Mouse (Mus musculus) kidney, embryonic 15.5 days (tissue): ENCODE data around the gene Sde2. TPM values are rescaled to one million over a fixed set of nuclear protein-coding genes. Genes with fewer than 3 reads are reported as not detected.
"Not testable (repeated sequence)": the region's sequence is repeated elsewhere in the genome, so short reads cannot be mapped to it uniquely, and the experiment has no call there.

Experiments
- ATAC-seq: fragments of 200-750 bp; cut with Nextera tagmentation; replicated peaks from 2 replicates; pipeline ENCODE4 v1.8.0; 2017; ENCODE audit warnings: moderate TSS enrichment; ENCODE audit not compliant: low FRiP score
- H3K27ac ChIP-seq: fragments of 300-500 bp; sonication (generic); 2 replicates; pipeline ENCODE4 v1.5.1; 2015; ENCODE audit warnings: mild to moderate bottlenecking, inconsistent platforms
- H3K27me3 ChIP-seq: fragments of 300-500 bp; sonication (generic); 2 replicates; pipeline ENCODE4 v1.6.1; 2015; ENCODE audit warnings: inconsistent platforms
- H3K36me3 ChIP-seq: fragments of 300-500 bp; sonication (generic); 2 replicates; pipeline ENCODE4 v1.6.1; 2015; ENCODE audit warnings: inconsistent platforms
- H3K4me1 ChIP-seq: fragments of 300-500 bp; sonication (generic); 2 replicates; pipeline ENCODE4 v1.6.1; 2015; ENCODE audit warnings: inconsistent platforms
- H3K4me2 ChIP-seq: fragments of 300-500 bp; sonication (generic); 2 replicates; pipeline ENCODE4 v1.6.1; 2015; ENCODE audit warnings: moderate library complexity, mild to moderate bottlenecking, inconsistent platforms
- H3K4me3 ChIP-seq: fragments of 300-500 bp; sonication (generic); replicated peaks from 2 replicates; pipeline ENCODE4 v1.5.1; 2015; ENCODE audit warnings: mild to moderate bottlenecking, inconsistent platforms
- H3K9ac ChIP-seq: fragments of 300-500 bp; sonication (generic); 2 replicates; pipeline ENCODE4 v1.6.1; 2015; ENCODE audit warnings: mild to moderate bottlenecking, inconsistent platforms
- H3K9me3 ChIP-seq: fragments of 300-500 bp; sonication (generic); replicated peaks from 2 replicates; pipeline ENCODE4 v1.6.1; 2016; ENCODE audit warnings: inconsistent platforms
- whole genome bisulfite sequencing: fragments of 180-500 bp; shearing (Covaris S2); methylation state at CpG from one replicate; pipeline ENCODE4 v1.1.7; 2015; ENCODE audit warnings: mixed read lengths; 5-methylcytosine and 5-hydroxymethylcytosine counted together
- polyA plus RNA-seq: library from polyadenylated mRNA; unstranded; fragments of >200 nt; fragmentation: Nextera tagmentation; extraction: Ambion mirVana; gene quantifications from 2 replicates; pipeline ENCODE4 v1.2.1, GENCODE M21; 2015

Gene Sde2
- polyA plus RNA-seq, 1 experiment from 2014 or later = 38.7 TPM

- no peak overlapping the region for H3K4me3 ChIP-seq
- no peaks in the 10 kb centered on the region for H3K36me3 ChIP-seq
- no peaks in the 10 kb centered on the region for H3K4me1 ChIP-seq
- H3K27me3 ChIP-seq = no peaks in the 10 kb centered on the region
- no peak for ATAC-seq
- H3K27ac ChIP-seq = no peak overlapping the region
- no peaks in the 10 kb centered on the region for H3K9me3 ChIP-seq
- no peak overlapping the region for H3K4me2 ChIP-seq
- H3K9ac ChIP-seq = no peak overlapping the region
- WGBS = 21% methylated on average over 9 of the region's 9 CpGs
Measured at GRCm38 (mm10) chr1:180873861-180874484, 23.0 kb downstream of the Sde2 start.

- ATAC-seq = no peak
- Histone ChIP-seq H3K4me3 (no peak overlapping the region), H3K9ac (no peak overlapping the region), H3K27ac (no peak overlapping the region), H3K4me1 (no peaks in the 10 kb centered on the region), H3K27me3 (no peaks in the 10 kb centered on the region), H3K9me3 (no peaks in the 10 kb centered on the region), H3K36me3 (no peaks in the 10 kb centered on the region), H3K4me2 (no peak overlapping the region)
- WGBS = 83% methylated on average over 2 of the region's 2 CpGs
Measured at GRCm38 (mm10) chr1:180874615-180875014, 23.7 kb downstream of the Sde2 start.

- Histone ChIP-seq H3K9ac (no peak overlapping the region), H3K36me3 (no peaks in the 10 kb centered on the region), H3K9me3 (no peaks in the 10 kb centered on the region), H3K4me2 (no peak overlapping the region), H3K4me3 (no peak overlapping the region), H3K27ac (no peak overlapping the region), H3K4me1 (no peaks in the 10 kb centered on the region), H3K27me3 (no peaks in the 10 kb centered on the region)
- ATAC-seq = no peak
- WGBS = 80% methylated on average over 9 of the region's 9 CpGs
Measured at GRCm38 (mm10) chr1:180875126-180875525, 24.2 kb downstream of the Sde2 start.

- no peak overlapping the region for H3K4me3 ChIP-seq
Measured at GRCm38 (mm10) chr1:180877466-180877865, 26.5 kb downstream of the Sde2 start.

GRCm38 (mm10) chr1:180881768-180882167 lies 30.8 kb downstream of the Sde2 start:
- no peaks in the 10 kb centered on the region for H3K9me3 ChIP-seq
- no peak overlapping the region for H3K27ac ChIP-seq
- H3K9ac ChIP-seq = no peak overlapping the region
- no peak overlapping the region for H3K4me3 ChIP-seq
- no peak for ATAC-seq
- peaks cover 8% of the 10 kb centered on the region; the same call in 1 of the 2 replicates for H3K4me1 ChIP-seq
- H3K27me3 ChIP-seq = no peaks in the 10 kb centered on the region
- WGBS = 76% methylated on average over 3 of the region's 3 CpGs
- H3K4me2 ChIP-seq = no peak overlapping the region
- no peaks in the 10 kb centered on the region for H3K36me3 ChIP-seq

More at GRCm38 (mm10) chr1:180877466-180877865, 26.5 kb downstream of the Sde2 start:
- no peak overlapping the region for H3K4me2 ChIP-seq
- no peak overlapping the region for H3K9ac ChIP-seq
- no peak overlapping the region for H3K27ac ChIP-seq
- no peaks in the 10 kb centered on the region for H3K4me1 ChIP-seq
- H3K27me3 ChIP-seq = no peaks in the 10 kb centered on the region
- 74% methylated on average over 4 of the region's 4 CpGs for WGBS
- no peaks in the 10 kb centered on the region for H3K36me3 ChIP-seq
- ATAC-seq = no peak
- H3K9me3 ChIP-seq = no peaks in the 10 kb centered on the region

- H3K4me2 ChIP-seq = no peak overlapping the region
- no peaks in the 10 kb centered on the region for H3K9me3 ChIP-seq
- no peak overlapping the region for H3K4me3 ChIP-seq
- WGBS = 17% methylated on average over 7 of the region's 7 CpGs
- no peak for ATAC-seq
- no peak overlapping the region for H3K9ac ChIP-seq
- H3K4me1 ChIP-seq = peaks cover 15% of the 10 kb centered on the region
- no peak overlapping the region for H3K27ac ChIP-seq
- H3K27me3 ChIP-seq = no peaks in the 10 kb centered on the region
- H3K36me3 ChIP-seq = no peaks in the 10 kb centered on the region
Measured at GRCm38 (mm10) chr1:180883731-180884130, 32.8 kb downstream of the Sde2 start.

- 74% methylated on average over 9 of the region's 9 CpGs for WGBS
- H3K4me1 ChIP-seq = peaks cover 21% of the 10 kb centered on the region
Measured at GRCm38 (mm10) chr1:180884484-180884883, 33.6 kb downstream of the Sde2 start.

GRCm38 (mm10) chr1:180888556-180889042 lies 37.7 kb downstream of the Sde2 start:
- WGBS = 3% methylated on average over 13 of the region's 13 CpGs
- H3K4me3 ChIP-seq = peak overlapping the region; percentile 13; the same call in 1 of the 2 replicates

More at GRCm38 (mm10) chr1:180884484-180884883, 33.6 kb downstream of the Sde2 start:
- Histone ChIP-seq H3K27ac (no peak overlapping the region), H3K4me2 (no peak overlapping the region), H3K9me3 (no peaks in the 10 kb centered on the region), H3K36me3 (no peaks in the 10 kb centered on the region), H3K4me3 (no peak overlapping the region), H3K27me3 (no peaks in the 10 kb centered on the region), H3K9ac (no peak overlapping the region)
- ATAC-seq = no peak

GRCm38 (mm10) chr1:180889172-180889571 lies 38.2 kb downstream of the Sde2 start:
- Histone ChIP-seq H3K9ac (0 out of 2 replicates have a peak overlapping the region, but pooled peaks have one; percentile 18), H3K27me3 (peaks cover 24% of the 10 kb centered on the region), H3K4me2 (peak overlapping the region; percentile 53), H3K9me3 (no peaks in the 10 kb centered on the region), H3K4me3 (peak overlapping the region; percentile 13; the same call in 1 of the 2 replicates), H3K27ac (no peak overlapping the region), H3K4me1 (peaks cover 15% of the 10 kb centered on the region), H3K36me3 (no peaks in the 10 kb centered on the region)
- ATAC-seq = no peak
- WGBS = 44% methylated on average over 7 of the region's 7 CpGs

More at GRCm38 (mm10) chr1:180888556-180889042, 37.7 kb downstream of the Sde2 start:
- Histone ChIP-seq H3K27ac (no peak overlapping the region), H3K27me3 (peaks cover 18% of the 10 kb centered on the region), H3K4me2 (peak overlapping the region; percentile 53), H3K4me1 (peaks cover 19% of the 10 kb centered on the region), H3K9ac (0 out of 2 replicates have a peak overlapping the region, but pooled peaks have one; percentile 18), H3K9me3 (no peaks in the 10 kb centered on the region), H3K36me3 (no peaks in the 10 kb centered on the region)
- ATAC-seq = peak; percentile 72

- no peak for ATAC-seq
- no peak overlapping the region for H3K27ac ChIP-seq
- H3K4me1 ChIP-seq = peaks cover 21% of the 10 kb centered on the region
- H3K36me3 ChIP-seq = no peaks in the 10 kb centered on the region
- no peaks in the 10 kb centered on the region for H3K9me3 ChIP-seq
- WGBS = 53% methylated on average over 6 of the region's 6 CpGs
- no peak overlapping the region for H3K4me2 ChIP-seq
- H3K9ac ChIP-seq = no peak overlapping the region
- H3K27me3 ChIP-seq = peaks cover 31% of the 10 kb centered on the region
- no peak overlapping the region for H3K4me3 ChIP-seq
Measured at GRCm38 (mm10) chr1:180889841-180890240, 38.9 kb downstream of the Sde2 start.

GRCm38 (mm10) chr1:180892808-180893207 lies 41.9 kb downstream of the Sde2 start, which contains the start of gene Lefty2:
TSS of gene Lefty2 (plus strand) at chr1:180893108.
- Histone ChIP-seq H3K27ac (no peak within 1 kb of the TSS), H3K27me3 (peaks cover 38% of the 10 kb centered on the region), H3K9ac (no peak within 1 kb of the TSS), H3K9me3 (no peaks in the 10 kb centered on the region), H3K36me3 (no peaks in the 10 kb centered on the region), H3K4me2 (no peak within 1 kb of the TSS), H3K4me3 (no peak within 1 kb of the TSS; the same call in 1 of the 2 replicates), H3K4me1 (peaks cover 21% of the 10 kb centered on the region)
- ATAC-seq = no peak
- WGBS = 67% methylated on average over 10 of the region's 10 CpGs

GRCm38 (mm10) chr1:180894088-180894987 lies 43.4 kb downstream of the Sde2 start:
- Histone ChIP-seq H3K4me2 (peak overlapping the region; percentile 50), H3K27me3 (peaks cover 38% of the 10 kb centered on the region), H3K4me3 (peak overlapping the region; percentile 31)
- not testable (repeated sequence) for H3K36me3 ChIP-seq, H3K4me1 ChIP-seq, H3K9me3 ChIP-seq, H3K27ac ChIP-seq, H3K9ac ChIP-seq
- 0 out of 2 replicates have a peak, but pooled peaks have one; percentile 31 for ATAC-seq
- WGBS = 7% methylated on average over 44 of the region's 51 CpGs
